Mouse (Mus musculus) bone marrow macrophage, adult 2 months (primary cell): Measurements from ENCODE around the gene 3425401B19Rik.

Experiments
- CTCF ChIP-seq: IDR thresholded peaks from 2 replicates; pipeline ENCODE4 v1.5.1; 2012; ENCODE audit warnings: low read depth, mild to moderate bottlenecking, low read length, moderate library complexity
- POLR2A ChIP-seq: IDR thresholded peaks from 2 replicates; pipeline ENCODE4 v1.6.1; 2012; ENCODE audit warnings: mild to moderate bottlenecking, low read depth, low read length, borderline replicate concordance

DNA sequence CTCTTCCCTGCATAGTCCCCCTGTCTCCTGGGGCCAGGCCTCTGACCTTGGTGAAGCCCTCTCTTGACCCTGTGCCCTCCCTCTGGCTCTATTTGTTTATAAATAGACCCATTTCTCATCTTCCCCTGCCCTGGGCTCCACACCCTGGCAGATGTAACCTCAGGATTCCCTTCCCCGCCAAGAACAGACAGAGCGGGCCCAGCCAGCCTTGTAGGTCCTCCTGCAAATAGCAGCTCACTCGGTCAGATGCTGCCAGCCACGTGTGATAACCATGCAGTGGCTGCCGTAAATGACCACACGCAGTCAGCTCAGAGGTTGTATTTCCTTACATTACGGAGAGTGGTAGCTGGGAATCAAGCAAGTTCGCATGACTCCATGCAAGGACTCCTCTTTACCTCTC lies 22.8 kb upstream of the 3425401B19Rik start:
- TF ChIP-seq CTCF (no peak), POLR2A (no peak)
